Mouse (Mus musculus): Measurements from ENCODE around the gene Olfr1418. TPM values are rescaled to one million over a fixed set of nuclear protein-coding genes. Genes with fewer than 3 reads are reported as not detected.

Olfr1418 gene
- total and polyA plus RNA-seq, 3 experiments: not detected

DNA sequence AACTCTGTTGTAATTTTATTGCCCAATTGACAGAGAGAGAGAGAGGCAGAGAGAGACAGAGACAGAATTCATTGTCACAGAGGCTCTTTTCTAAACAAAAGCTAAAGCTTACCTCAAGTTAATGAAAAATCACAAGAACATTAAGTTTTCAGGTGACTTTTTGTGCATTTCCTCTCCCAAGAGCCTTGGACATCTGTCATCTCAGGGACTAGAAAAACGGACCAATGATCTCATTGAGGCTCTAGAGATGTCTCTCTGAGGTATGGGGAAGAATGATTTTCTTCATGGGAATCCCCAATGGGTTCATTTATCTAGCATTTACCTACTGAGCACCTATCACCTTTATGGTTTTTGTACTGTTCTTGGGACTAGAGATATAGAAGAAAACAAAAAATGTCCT is 14.1 kb upstream of the Olfr1418 start, which contains the start of gene Olfr1419:
TSS of gene Olfr1419 (minus strand) at position 101 of the 400 bp plus-strand sequence.
- Histone ChIP-seq H3K27me3 (ENCODE audit: control insufficient read depth in 1 of 2, insufficient read depth in 2 of 2, low read length in 2 of 2) (peaks cover 0 to 1% of the 10 kb centered on the region in 2 experiments; a peak in 2 of 4 replicates), H3K9ac (ENCODE audit: control insufficient read depth, low read depth, low read length, poor library complexity, severe bottlenecking) (no peak within 1 kb of the TSS), H3K27ac (ENCODE audit: control insufficient read depth, low read depth, low read length) (no peak within 1 kb of the TSS), H3K9me3 (replicated peaks; ENCODE audit: insufficient read depth, low read length) (no peaks in the 10 kb centered on the region), H3K79me2 (ENCODE audit: control insufficient read depth, insufficient read depth, low read length, poor library complexity) (no peaks in the 10 kb centered on the region), H3K36me3 (ENCODE audit: control insufficient read depth in 1 of 2, insufficient read depth in 2 of 2, low read length in 2 of 2) (no peaks in the 10 kb centered on the region), H3K4me3 (ENCODE audit: control insufficient read depth in 1 of 2, insufficient read depth in 1 of 2, low read depth in 2 of 2, low read length in 2 of 2) (no peak within 1 kb of the TSS), H3K4me1 (ENCODE audit: control insufficient read depth in 1 of 2, insufficient read depth in 2 of 2, low read length in 2 of 2) (no peaks in the 10 kb centered on the region)
- TF ChIP-seq CHD1 (IDR thresholded peaks at IDR 0.05; ENCODE audit: low read depth, low read length): no peak
- TF ChIP-seq E2F4 (IDR thresholded peaks at IDR 0.05; ENCODE audit: borderline replicate concordance, low read depth, low read length): no peak
- TF ChIP-seq USF2 (IDR thresholded peaks at IDR 0.05; ENCODE audit: borderline replicate concordance in 1 of 2, insufficient read depth in 1 of 2, low read depth in 1 of 2, low read length in 2 of 2): no peak
- TF ChIP-seq TBP (IDR thresholded peaks at IDR 0.05; ENCODE audit: low read depth, low read length): no peak
- no peak for TF ChIP-seq RCOR1 (IDR thresholded peaks at IDR 0.05; ENCODE audit: low read depth, low read length)
- no peak for TF ChIP-seq RAD21 (IDR thresholded peaks at IDR 0.05; ENCODE audit: low read depth, low read length)
- TF ChIP-seq MAZ (IDR thresholded peaks at IDR 0.05; ENCODE audit: low read depth, low read length): no peak
- DNase-seq (ENCODE audit: low read depth, low spot score): no peak

GRCm38 (mm10) chr19:11867837-11868236 is 7.0 kb upstream of the Olfr1418 start:
- H3K27me3 ChIP-seq (ENCODE audit: control insufficient read depth in 1 of 2, insufficient read depth in 2 of 2, low read length in 2 of 2): peaks cover 2% of the 10 kb centered on the region in 2 experiments
- TF ChIP-seq USF1 (IDR thresholded peaks at IDR 0.05; ENCODE audit: low read depth, low read length): no peak
- TF ChIP-seq MAZ (IDR thresholded peaks at IDR 0.05; ENCODE audit: low read depth, low read length): no peak
- no peak for TF ChIP-seq ZMIZ1 (IDR thresholded peaks at IDR 0.05; ENCODE audit: low read depth, low read length)
- no peak for TF ChIP-seq CHD1 (IDR thresholded peaks at IDR 0.05; ENCODE audit: low read depth, low read length)
- TF ChIP-seq HCFC1 (IDR thresholded peaks at IDR 0.05; ENCODE audit: low read depth, low read length): no peak
- peak; percentile 19 to 54 (median 33); a peak in 3 of 6 replicates for TF ChIP-seq CTCF (IDR thresholded peaks at IDR 0.05 in 2 of 3, conservative IDR thresholded peaks at IDR 0.05 in 1 of 3; ENCODE audit: control insufficient read depth in 1 of 3, insufficient read depth in 1 of 3, low read depth in 2 of 3, low read length in 3 of 3, poor library complexity in 1 of 3, severe bottlenecking in 1 of 3)
- TF ChIP-seq MEF2A (IDR thresholded peaks at IDR 0.05; ENCODE audit: extremely low read depth, insufficient replicate concordance, low read depth, low read length, poor library complexity, severe bottlenecking): no peak
- TF ChIP-seq MYC (IDR thresholded peaks at IDR 0.05; ENCODE audit: low read depth, low read length): no peak
- TF ChIP-seq CHD2 (IDR thresholded peaks at IDR 0.05; ENCODE audit: low read length): no peak
- TF ChIP-seq SIN3A (IDR thresholded peaks at IDR 0.05; ENCODE audit: low read length): no peak
- no peak for TF ChIP-seq NRF1 (IDR thresholded peaks at IDR 0.05; ENCODE audit: insufficient read depth, low read depth, low read length, poor library complexity, severe bottlenecking)
- TF ChIP-seq GABPA (IDR thresholded peaks at IDR 0.05; ENCODE audit: low read depth, low read length): no peak
- no peak for TF ChIP-seq RCOR1 (IDR thresholded peaks at IDR 0.05; ENCODE audit: low read depth, low read length)
- no peak for TF ChIP-seq USF2 (IDR thresholded peaks at IDR 0.05; ENCODE audit: borderline replicate concordance in 1 of 2, insufficient read depth in 1 of 2, low read depth in 1 of 2, low read length in 2 of 2)
- no peak for TF ChIP-seq MAX (IDR thresholded peaks at IDR 0.05; ENCODE audit: low read length)
- no peak for TF ChIP-seq ELF1 (IDR thresholded peaks at IDR 0.05; ENCODE audit: low read depth, low read length)
- TF ChIP-seq ZC3H11A (IDR thresholded peaks at IDR 0.05; ENCODE audit: low read depth, low read length): no peak
- TF ChIP-seq JUND (IDR thresholded peaks at IDR 0.05; ENCODE audit: low read depth, low read length): no peak
- TF ChIP-seq MAFK (IDR thresholded peaks at IDR 0.05; ENCODE audit: borderline replicate concordance, low read depth, low read length): no peak
- TF ChIP-seq ZKSCAN1 (IDR thresholded peaks at IDR 0.05; ENCODE audit: low read depth, low read length): no peak
- peak; percentile 58 for TF ChIP-seq RAD21 (IDR thresholded peaks at IDR 0.05; ENCODE audit: low read depth, low read length)
- peak; percentile 50 for TF ChIP-seq SMC3 (IDR thresholded peaks at IDR 0.05; ENCODE audit: low read depth, low read length)
- TF ChIP-seq MXI1 (IDR thresholded peaks at IDR 0.05; ENCODE audit: low read depth, low read length): no peak
- no peak for TF ChIP-seq TBP (IDR thresholded peaks at IDR 0.05; ENCODE audit: low read depth, low read length)
- H3K9ac ChIP-seq (ENCODE audit: control insufficient read depth, low read depth, low read length, poor library complexity, severe bottlenecking): no peak overlapping the region
- DNase-seq (ENCODE audit: low read depth, low spot score): peak; percentile 25
- H3K4me3 ChIP-seq (ENCODE audit: control insufficient read depth in 1 of 2, insufficient read depth in 1 of 2, low read depth in 2 of 2, low read length in 2 of 2): no peak overlapping the region
- no peaks in the 10 kb centered on the region for H3K9me3 ChIP-seq (replicated peaks; ENCODE audit: insufficient read depth, low read length)
- no peaks in the 10 kb centered on the region for H3K79me2 ChIP-seq (ENCODE audit: control insufficient read depth, insufficient read depth, low read length, poor library complexity)
- no peak overlapping the region for H3K27ac ChIP-seq (ENCODE audit: control insufficient read depth, low read depth, low read length)
- H3K36me3 ChIP-seq (ENCODE audit: control insufficient read depth in 1 of 2, insufficient read depth in 2 of 2, low read length in 2 of 2): no peaks in the 10 kb centered on the region
- no peaks in the 10 kb centered on the region for H3K4me1 ChIP-seq (ENCODE audit: control insufficient read depth in 1 of 2, insufficient read depth in 2 of 2, low read length in 2 of 2)

Data from MEL (cell line).